Mouse (Mus musculus) thymus, adult 18-20 months (tissue): ENCODE results near the gene Gm20605.
A peak's percentile ranks its signal among the peaks of the same experiment; 100 is the strongest.
"Not testable (repeated sequence)": the region's sequence is repeated elsewhere in the genome, so short reads cannot be mapped to it uniquely, and the experiment has no call there.

Experiments
- DNase-seq, 2 experiments: peaks; one replicate each; pipeline ENCODE4 v3.0.0; 2022; ENCODE audit warnings: mixed read lengths in 2 of 2

Gene Gm20605

DNA sequence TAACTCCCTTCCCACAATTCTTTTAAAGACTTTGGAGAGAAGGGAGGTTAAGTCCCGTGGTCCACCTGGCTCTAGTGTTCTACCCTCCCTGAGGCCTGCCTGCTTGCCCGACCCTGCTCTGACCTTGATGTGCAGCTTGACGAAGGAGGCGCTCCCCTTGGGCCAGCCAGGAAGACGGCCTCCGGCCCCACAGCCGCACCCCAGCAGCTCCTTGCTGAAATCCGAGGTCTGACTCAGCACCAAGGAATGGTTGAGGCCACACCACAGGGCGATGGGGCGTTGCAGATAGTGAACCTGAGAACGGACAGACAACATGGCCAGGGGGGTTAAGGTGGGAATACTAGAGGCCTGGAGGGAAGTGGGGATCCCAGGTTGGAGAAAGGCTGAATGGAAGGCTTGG is 15.4 kb upstream of the Gm20605 start, which contains the start of gene Pcolce:
Gene Pcolce (minus strand): TSS at position 235 of the 400 bp plus-strand sequence.
- no peak for DNase-seq

DNA sequence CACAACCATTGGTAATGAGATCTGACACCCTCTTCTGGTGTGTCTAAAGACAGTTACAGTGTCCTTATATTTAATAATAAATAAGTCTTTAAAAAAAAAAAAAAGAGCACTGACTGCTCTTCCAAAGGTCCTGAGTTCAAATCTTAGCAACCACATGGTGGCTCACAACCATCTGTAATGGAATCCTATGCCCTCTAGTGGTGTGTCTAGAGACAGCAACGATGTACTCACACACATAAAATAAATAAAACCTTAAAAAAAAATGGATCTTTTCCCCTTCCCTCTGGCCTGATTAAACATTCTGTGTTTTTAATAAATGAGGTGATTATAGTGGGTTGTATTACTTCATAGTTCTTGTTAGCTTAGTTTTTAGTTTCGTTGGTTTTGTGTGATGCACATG is 14.1 kb upstream of the Gm20605 start:
- DNase-seq: not testable (repeated sequence)

DNA sequence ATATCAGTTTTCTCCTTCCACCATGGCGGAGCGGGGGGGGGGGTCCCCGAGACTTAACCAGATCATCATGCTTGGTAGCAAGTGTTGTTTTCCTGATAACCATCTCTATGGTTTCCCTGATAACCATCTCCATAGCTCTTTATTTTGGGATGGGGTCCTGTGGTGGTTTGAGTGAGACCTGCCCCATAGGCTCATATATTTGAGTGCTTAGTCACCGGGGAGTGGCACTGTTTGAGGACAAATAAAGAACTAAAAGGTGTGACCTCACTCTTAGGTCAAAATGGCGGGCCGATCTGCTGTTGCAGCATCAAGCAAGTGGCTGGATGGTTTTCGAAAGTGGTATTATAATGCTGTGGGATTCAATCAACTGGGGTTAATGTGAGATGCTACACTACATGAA is 13.6 kb upstream of the Gm20605 start:
- no peak for DNase-seq

GRCm38 (mm10) chr5:137623937-137624530 is 4.9 kb upstream of the Gm20605 start:
- DNase-seq: no peak

GRCm38 (mm10) chr5:137627991-137628390 is 984 bp upstream of the Gm20605 start:
- no peak for DNase-seq

DNA sequence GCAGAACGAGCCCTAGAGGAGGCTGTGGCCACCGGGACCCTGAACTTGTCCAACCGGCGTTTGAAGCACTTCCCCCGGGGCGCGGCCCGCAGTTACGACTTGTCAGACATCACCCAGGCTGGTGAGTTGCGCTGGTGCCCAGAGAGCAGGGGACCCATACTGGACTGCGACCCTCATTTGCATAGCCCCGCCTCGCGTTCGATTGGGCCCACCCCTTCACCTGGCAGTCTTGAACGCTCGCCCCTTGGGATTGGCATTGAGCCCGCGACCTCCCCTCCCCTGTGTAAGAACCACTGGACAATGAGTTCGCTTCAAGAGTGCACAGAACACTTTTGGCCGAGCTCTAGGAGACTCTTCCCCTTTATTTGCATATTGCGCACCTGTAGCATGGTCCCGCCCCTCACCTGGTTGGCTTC is 339 bp downstream of the Gm20605 start:
- no peak for DNase-seq

- DNase-seq: peak in 1 of 2 experiments; percentile 64
These were observed 1.1 kb downstream of the Gm20605 start for GRCm38 (mm10) chr5:137629906-137630545.

DNA sequence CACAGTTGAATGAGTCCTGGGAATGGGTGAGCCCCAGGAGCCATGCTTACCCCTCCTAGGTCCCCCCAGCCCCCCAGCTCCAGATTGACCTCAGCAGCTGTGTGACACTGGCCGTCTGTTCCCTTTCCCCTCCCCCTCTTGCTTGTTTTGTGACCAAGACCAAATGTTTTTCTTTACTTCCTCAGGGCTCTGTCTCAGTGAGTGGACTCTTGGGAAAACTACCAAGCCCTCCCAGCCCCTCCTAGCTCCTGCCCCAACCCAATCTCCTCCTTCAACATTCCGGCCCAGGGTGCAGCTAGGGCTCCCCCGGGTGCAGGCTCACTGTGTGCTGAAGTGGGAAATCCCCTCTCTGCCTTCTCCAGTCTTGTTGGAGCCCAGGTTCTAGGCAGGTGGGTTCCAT is 1.6 kb downstream of the Gm20605 start:
- peak in 1 of 2 experiments; percentile 46 for DNase-seq

DNA sequence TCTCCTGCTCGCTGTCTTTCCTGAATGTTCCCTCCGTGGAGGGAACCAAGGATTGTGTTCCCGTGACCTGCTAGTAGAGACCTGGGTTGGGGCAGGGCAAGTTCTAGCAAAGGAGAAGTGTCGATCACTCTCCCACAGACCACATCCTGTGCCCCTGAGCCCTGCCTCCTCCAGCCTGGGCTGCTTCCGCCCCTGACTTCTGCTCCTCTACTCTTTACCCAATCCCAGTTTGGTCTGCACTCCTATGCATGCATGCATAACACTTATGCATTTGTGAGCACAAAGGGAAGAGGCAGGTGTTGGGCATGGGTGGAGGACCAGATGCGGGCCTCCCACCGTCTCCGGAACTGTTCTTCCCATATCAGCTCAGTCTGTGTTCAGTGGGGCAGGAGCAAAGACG is 2.2 kb downstream of the Gm20605 start:
- DNase-seq: peak; percentile 85 to 91

- no peak for DNase-seq
These were observed 2.6 kb downstream of the Gm20605 start for GRCm38 (mm10) chr5:137631591-137631990.

- DNase-seq: no peak
These were observed 4.6 kb downstream of the Gm20605 start for GRCm38 (mm10) chr5:137633397-137634084.

DNA sequence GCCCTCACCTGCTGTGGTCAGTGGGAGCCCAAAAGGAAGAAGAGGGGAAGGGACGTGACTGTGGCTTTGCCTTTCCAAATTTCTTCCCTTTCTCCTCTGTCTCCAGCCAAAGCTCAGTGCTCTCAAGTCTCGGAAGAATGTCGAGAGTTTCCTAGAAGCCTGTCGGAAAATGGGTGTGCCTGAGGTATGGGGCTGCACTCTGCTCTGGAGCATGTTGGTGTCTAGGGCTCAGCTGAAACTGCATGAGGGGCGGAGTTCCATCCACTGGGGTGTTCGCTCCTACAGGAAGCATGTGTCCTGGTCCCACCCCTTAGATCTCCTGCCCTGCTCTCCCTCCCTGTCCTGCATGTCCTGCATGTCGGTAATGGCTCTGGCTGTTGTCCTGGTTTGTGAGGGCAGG is 10.5 kb downstream of the Gm20605 start:
- DNase-seq: no peak

- DNase-seq: no peak
These were observed 12.1 kb downstream of the Gm20605 start, which contains the start of gene Sap25 for GRCm38 (mm10) chr5:137641054-137641453. Gene Sap25 (plus strand): TSS chr5:137641334.

DNA sequence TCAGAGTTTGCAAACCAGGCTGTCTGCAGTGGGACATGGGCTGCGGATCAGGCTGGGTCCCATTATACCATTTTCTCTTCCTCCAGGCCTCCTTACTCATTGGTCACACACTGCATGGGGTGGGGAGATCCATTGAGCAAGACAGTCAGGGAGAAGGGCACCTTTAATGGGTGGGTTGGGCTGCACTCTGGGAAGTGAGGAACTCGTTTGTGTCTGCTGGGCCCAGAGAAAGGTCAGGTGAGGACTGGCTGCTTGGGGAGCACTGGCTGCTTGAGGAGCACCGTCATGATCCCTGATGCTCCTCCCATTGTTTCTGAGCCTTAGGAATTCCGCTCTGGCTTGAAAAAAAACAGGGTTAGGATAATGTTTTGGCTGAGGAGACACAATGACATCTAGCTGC is 13.9 kb downstream of the Gm20605 start:
- DNase-seq: no peak

- no peak for DNase-seq
These were observed 15.5 kb downstream of the Gm20605 start for GRCm38 (mm10) chr5:137644484-137644883.

- DNase-seq: no peak
These were observed 16.2 kb downstream of the Gm20605 start for GRCm38 (mm10) chr5:137645091-137645651.

- DNase-seq: no peak
These were observed 16.7 kb downstream of the Gm20605 start, which contains the start of gene Irs3 for GRCm38 (mm10) chr5:137645652-137646091. Gene Irs3 (minus strand): TSS chr5:137645714.

DNA sequence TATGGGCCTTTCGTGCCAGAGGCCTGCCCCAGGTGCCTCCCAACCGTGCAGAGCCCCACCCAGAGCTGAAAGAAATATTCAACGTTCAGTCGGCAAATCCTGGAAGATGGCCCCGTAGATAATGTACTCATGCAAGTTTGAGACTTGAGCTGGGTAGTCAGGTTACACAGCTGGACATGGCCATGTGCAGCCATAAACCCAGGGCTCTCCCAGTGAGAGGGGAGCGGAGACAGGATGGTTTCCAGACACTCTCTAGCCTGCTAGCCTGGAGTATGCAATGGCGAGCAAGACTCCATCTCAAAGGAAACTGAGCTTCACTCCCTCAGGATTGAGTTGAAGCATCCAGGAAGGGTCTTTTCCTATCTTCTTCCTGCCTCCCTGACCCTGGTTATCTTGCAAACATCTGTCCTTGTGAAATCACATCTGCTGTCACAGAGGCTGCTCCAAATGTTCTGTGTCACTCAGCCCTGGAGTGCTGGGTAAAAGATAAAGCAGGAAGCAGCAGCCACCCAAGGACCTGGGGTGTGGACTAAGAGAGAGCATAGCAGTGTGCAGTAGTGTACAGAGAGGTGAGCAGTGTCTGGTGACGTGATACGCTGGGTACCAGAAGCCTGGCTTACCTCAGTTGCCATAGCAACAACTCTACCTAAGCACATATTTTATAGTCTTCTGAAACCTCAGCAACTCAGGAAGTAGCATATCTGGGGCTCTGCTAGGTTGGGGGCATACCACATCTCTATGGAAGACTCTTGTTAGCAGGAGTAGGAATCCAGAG is 19.0 kb downstream of the Gm20605 start:
- DNase-seq: no peak

DNA sequence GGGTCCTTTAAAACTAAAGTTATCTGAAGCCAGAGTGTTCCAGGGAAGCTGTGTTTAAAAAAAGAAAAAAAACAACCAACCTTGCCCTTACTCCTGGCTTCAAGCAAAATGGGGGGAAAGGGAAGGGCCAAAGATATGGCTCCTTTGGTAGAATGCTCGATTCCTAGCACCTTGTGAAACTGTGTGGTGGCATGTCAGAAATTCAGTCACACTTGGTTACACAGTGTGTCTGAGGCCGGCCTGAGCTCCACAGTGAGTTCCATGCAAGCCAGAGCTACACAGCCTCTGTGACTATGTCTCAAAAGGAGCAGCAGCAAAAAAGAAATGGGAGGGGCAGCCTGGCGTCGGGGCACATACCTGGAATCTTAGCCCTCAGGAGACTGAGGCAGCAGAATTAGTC is 20.3 kb downstream of the Gm20605 start:
- no peak for DNase-seq

DNA sequence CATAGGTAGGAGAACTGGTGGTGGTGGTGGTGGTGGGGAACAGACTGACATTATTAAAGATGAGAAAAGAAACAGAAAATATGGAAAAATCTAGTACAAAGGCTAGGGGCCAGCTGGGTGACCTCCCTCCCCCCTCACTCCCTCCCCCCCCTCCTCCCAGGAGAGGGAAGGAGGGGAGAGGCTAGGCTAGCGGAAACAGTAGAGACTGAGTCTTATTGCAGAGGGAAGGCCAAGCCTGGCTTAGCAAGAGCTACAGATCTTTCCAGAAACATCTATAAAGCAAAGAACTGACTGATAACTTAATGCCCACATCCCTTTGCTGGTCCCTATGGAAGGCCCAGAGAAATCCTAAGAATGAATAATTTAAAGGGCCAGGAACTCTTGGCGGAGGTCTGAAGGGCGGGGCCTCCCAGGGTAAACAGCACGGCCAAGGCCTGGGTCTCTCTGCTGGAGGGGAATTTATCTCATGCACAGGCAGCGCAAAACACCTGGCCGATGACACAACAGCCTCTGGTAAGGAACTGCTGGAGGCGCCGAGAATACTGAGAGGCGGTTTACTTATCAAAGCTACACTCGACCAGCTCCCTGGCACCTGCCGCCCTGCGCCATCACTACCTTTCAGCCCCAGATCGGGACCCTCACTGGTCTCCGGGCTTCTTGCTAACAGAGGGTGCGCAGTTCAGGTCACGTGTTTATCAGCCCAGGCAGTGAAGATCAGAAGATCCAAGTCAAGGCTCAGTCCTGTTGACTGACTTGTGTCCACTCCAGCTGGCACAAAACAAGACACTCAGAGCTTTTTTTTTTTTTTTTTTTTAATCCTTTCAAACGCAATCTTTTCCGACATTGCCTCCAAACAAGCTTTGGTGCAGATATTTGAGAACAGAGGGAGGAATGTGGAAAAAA is 20.9 kb downstream of the Gm20605 start:
- no peak for DNase-seq

DNA sequence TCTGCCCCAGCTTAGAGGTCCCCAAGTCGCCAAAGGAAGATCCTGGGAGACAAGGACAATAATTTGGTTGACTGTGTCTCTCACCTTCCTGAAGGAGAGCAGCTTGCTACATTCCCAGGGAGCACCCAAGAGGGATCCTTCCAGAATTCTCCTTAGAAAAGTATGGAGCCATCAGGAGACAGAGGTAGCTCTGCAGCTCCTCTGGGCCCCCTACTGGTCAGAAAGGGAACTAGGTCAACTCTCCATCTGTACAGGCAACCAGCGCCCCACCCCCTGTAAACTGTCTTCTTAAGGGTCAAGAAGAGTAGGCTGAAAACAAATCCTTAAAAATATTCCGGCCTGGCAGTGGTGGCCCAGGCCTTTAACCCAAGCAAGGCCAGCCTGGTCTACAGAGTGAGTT is 23.5 kb downstream of the Gm20605 start:
- no peak for DNase-seq

DNA sequence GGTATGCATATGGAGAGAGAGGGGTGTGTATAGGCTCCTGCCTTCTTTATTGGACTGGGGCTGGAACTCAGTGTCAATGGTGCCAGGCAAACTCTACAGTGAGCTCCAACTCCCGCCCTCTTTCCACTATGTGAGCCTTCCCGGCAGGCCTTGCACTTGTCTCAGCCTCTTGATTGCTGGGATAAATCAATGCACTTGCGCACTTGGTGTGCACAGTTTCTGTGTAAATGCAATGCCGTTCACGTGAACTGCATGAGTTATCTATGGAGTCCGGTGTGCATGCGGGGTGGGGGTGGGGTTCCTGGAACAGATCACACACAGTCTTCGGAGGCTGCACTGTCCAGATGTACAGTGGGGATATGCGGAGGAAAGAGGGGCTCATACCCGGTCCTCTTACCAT is 24.4 kb downstream of the Gm20605 start:
- DNase-seq: no peak
